Mouse (Mus musculus) bone marrow macrophage, adult 2 months (primary cell): Measurements from ENCODE around the gene Spsb1.

ENCODE experiments used
- CTCF ChIP-seq: IDR thresholded peaks from 2 replicates; pipeline ENCODE4 v1.5.1; 2012; ENCODE audit warnings: low read depth, mild to moderate bottlenecking, low read length, moderate library complexity
- POLR2A ChIP-seq: IDR thresholded peaks from 2 replicates; pipeline ENCODE4 v1.6.1; 2012; ENCODE audit warnings: mild to moderate bottlenecking, low read depth, low read length, borderline replicate concordance

- TF ChIP-seq CTCF = no peak
- no peak for TF ChIP-seq POLR2A
Observed at GRCm38 (mm10) chr4:149983921-149984645, 29.2 kb upstream of the Spsb1 start.
